Mouse (Mus musculus): ENCODE results near the gene Fam111a. TPM values are rescaled to one million over a fixed set of nuclear protein-coding genes. Genes with fewer than 3 reads are reported as not detected.

The Fam111a gene
- polyA plus RNA-seq, 1 experiment, result 0.65 TPM

- no peaks in the 10 kb centered on the region for H3K27me3 ChIP-seq (ENCODE audit: control insufficient read depth, insufficient read depth, low read length)
- TF ChIP-seq CTCF (IDR thresholded peaks at IDR 0.05; ENCODE audit: borderline replicate concordance, insufficient read depth, low read depth, low read length), result no peak
- TF ChIP-seq POLR2A (IDR thresholded peaks at IDR 0.05; ENCODE audit: borderline replicate concordance, insufficient read depth, low read length), result no peak
- 50% methylated on average over 2 of the region's 2 CpGs for WGBS
These were observed 31.1 kb downstream of the Fam111a start for GRCm38 (mm10) chr19:12576639-12577038.

GRCm38 (mm10) chr19:12585310-12585709 lies 39.8 kb downstream of the Fam111a start:
- 89% methylated on average over 4 of the region's 4 CpGs for WGBS
- no peak for TF ChIP-seq CTCF (IDR thresholded peaks at IDR 0.05; ENCODE audit: borderline replicate concordance, insufficient read depth, low read depth, low read length)
- TF ChIP-seq POLR2A (IDR thresholded peaks at IDR 0.05; ENCODE audit: borderline replicate concordance, insufficient read depth, low read length), result no peak
- Histone ChIP-seq H3K27me3 (ENCODE audit: control insufficient read depth, insufficient read depth, low read length) (no peaks in the 10 kb centered on the region), H3K27ac (ENCODE audit: insufficient read depth, low read length) (no peak overlapping the region), H3K4me3 (replicated peaks; ENCODE audit: insufficient read depth, low read depth, low read length) (no peak overlapping the region), H3K4me1 (ENCODE audit: control insufficient read depth, insufficient read depth, low read length) (no peaks in the 10 kb centered on the region)
- DNase-seq, result no peak

More at GRCm38 (mm10) chr19:12576639-12577038, 31.1 kb downstream of the Fam111a start:
- H3K27ac ChIP-seq (ENCODE audit: insufficient read depth, low read length), result no peak overlapping the region
- H3K4me3 ChIP-seq (replicated peaks; ENCODE audit: insufficient read depth, low read depth, low read length), result no peak overlapping the region
- H3K4me1 ChIP-seq (ENCODE audit: control insufficient read depth, insufficient read depth, low read length), result no peaks in the 10 kb centered on the region
- DNase-seq, result no peak

GRCm38 (mm10) chr19:12591908-12592307 lies 46.4 kb downstream of the Fam111a start:
- Histone ChIP-seq H3K4me3 (replicated peaks; ENCODE audit: insufficient read depth, low read depth, low read length) (no peak overlapping the region), H3K27me3 (ENCODE audit: control insufficient read depth, insufficient read depth, low read length) (no peaks in the 10 kb centered on the region), H3K27ac (ENCODE audit: insufficient read depth, low read length) (no peak overlapping the region), H3K4me1 (ENCODE audit: control insufficient read depth, insufficient read depth, low read length) (no peaks in the 10 kb centered on the region)
- DNase-seq, result peak; percentile 53 to 59
- WGBS, result 3% methylated on average over 1 of the region's 1 CpGs
- TF ChIP-seq CTCF (IDR thresholded peaks at IDR 0.05; ENCODE audit: borderline replicate concordance, insufficient read depth, low read depth, low read length), result peak; percentile 85
- TF ChIP-seq POLR2A (IDR thresholded peaks at IDR 0.05; ENCODE audit: borderline replicate concordance, insufficient read depth, low read length), result no peak

GRCm38 (mm10) chr19:12595135-12595529 lies 49.6 kb downstream of the Fam111a start:
- no peak overlapping the region for H3K27ac ChIP-seq (ENCODE audit: insufficient read depth, low read length)
- no peak for DNase-seq
- WGBS, result 53% methylated on average over 2 of the region's 2 CpGs
- H3K4me1 ChIP-seq (ENCODE audit: control insufficient read depth, insufficient read depth, low read length), result no peaks in the 10 kb centered on the region
- H3K27me3 ChIP-seq (ENCODE audit: control insufficient read depth, insufficient read depth, low read length), result no peaks in the 10 kb centered on the region
- H3K4me3 ChIP-seq (replicated peaks; ENCODE audit: insufficient read depth, low read depth, low read length), result peak overlapping the region; percentile 68
- TF ChIP-seq POLR2A (IDR thresholded peaks at IDR 0.05; ENCODE audit: borderline replicate concordance, insufficient read depth, low read length) (no peak), CTCF (IDR thresholded peaks at IDR 0.05; ENCODE audit: borderline replicate concordance, insufficient read depth, low read depth, low read length) (no peak)

- Histone ChIP-seq H3K4me3 (replicated peaks; ENCODE audit: insufficient read depth, low read depth, low read length) (peak overlapping the region; percentile 68), H3K27ac (ENCODE audit: insufficient read depth, low read length) (0 out of 2 replicates have a peak overlapping the region, but pooled peaks have one; percentile 29), H3K4me1 (ENCODE audit: control insufficient read depth, insufficient read depth, low read length) (no peaks in the 10 kb centered on the region), H3K27me3 (ENCODE audit: control insufficient read depth, insufficient read depth, low read length) (no peaks in the 10 kb centered on the region)
- WGBS, result under 1% methylated on average over 49 of the region's 49 CpGs
- DNase-seq, result peak; percentile 64 to 76
- TF ChIP-seq POLR2A (IDR thresholded peaks at IDR 0.05; ENCODE audit: borderline replicate concordance, insufficient read depth, low read length), result peak; percentile 62; the same call in 1 of the 2 replicates
- peak; percentile 47 for TF ChIP-seq CTCF (IDR thresholded peaks at IDR 0.05; ENCODE audit: borderline replicate concordance, insufficient read depth, low read depth, low read length)
These were observed 50.2 kb downstream of the Fam111a start for GRCm38 (mm10) chr19:12595530-12596289.

- DNase-seq, result peak; percentile 28 to 50
- H3K27ac ChIP-seq (ENCODE audit: insufficient read depth, low read length), result 0 out of 2 replicates have a peak overlapping the region, but pooled peaks have one; percentile 29
- H3K4me3 ChIP-seq (replicated peaks; ENCODE audit: insufficient read depth, low read depth, low read length), result peak overlapping the region; percentile 68
- H3K4me1 ChIP-seq (ENCODE audit: control insufficient read depth, insufficient read depth, low read length), result no peaks in the 10 kb centered on the region
- TF ChIP-seq POLR2A (IDR thresholded peaks at IDR 0.05; ENCODE audit: borderline replicate concordance, insufficient read depth, low read length), result no peak
- no peak for TF ChIP-seq CTCF (IDR thresholded peaks at IDR 0.05; ENCODE audit: borderline replicate concordance, insufficient read depth, low read depth, low read length)
- WGBS, result 18% methylated on average over 23 of the region's 23 CpGs
- H3K27me3 ChIP-seq (ENCODE audit: control insufficient read depth, insufficient read depth, low read length), result no peaks in the 10 kb centered on the region
These were observed 50.9 kb downstream of the Fam111a start for GRCm38 (mm10) chr19:12596290-12597072.

GRCm38 (mm10) chr19:12597073-12597405 lies 51.5 kb downstream of the Fam111a start:
- Histone ChIP-seq H3K4me1 (ENCODE audit: control insufficient read depth, insufficient read depth, low read length) (no peaks in the 10 kb centered on the region), H3K27ac (ENCODE audit: insufficient read depth, low read length) (no peak overlapping the region), H3K4me3 (replicated peaks; ENCODE audit: insufficient read depth, low read depth, low read length) (no peak overlapping the region), H3K27me3 (ENCODE audit: control insufficient read depth, insufficient read depth, low read length) (no peaks in the 10 kb centered on the region)
- 44% methylated on average over 3 of the region's 3 CpGs for WGBS
- DNase-seq, result peak in 1 of 2 experiments; percentile 10
- TF ChIP-seq POLR2A (IDR thresholded peaks at IDR 0.05; ENCODE audit: borderline replicate concordance, insufficient read depth, low read length) (no peak), CTCF (IDR thresholded peaks at IDR 0.05; ENCODE audit: borderline replicate concordance, insufficient read depth, low read depth, low read length) (no peak)

Data from cerebellum, adult 2 months (tissue).